Mouse (Mus musculus) neural tube, embryonic 13.5 days (tissue): ENCODE results near the gene Zfp384. TPM values are rescaled to one million over a fixed set of nuclear protein-coding genes. Genes with fewer than 3 reads are reported as not detected.
"Not testable (repeated sequence)": the region's sequence is repeated elsewhere in the genome, so short reads cannot be mapped to it uniquely, and the experiment has no call there.

Experiments
- ATAC-seq: fragments of 200-750 bp; cut with Nextera tagmentation; 2 replicates; pipeline ENCODE4 v1.8.0; 2017; ENCODE audit warnings: low read depth, mild to moderate bottlenecking, moderate TSS enrichment, moderate library complexity
- H3K27ac ChIP-seq: fragments of 300-500 bp; sonication (generic); replicated peaks from 2 replicates; pipeline ENCODE4 v1.5.1; 2015; ENCODE audit warnings: moderate library complexity, mild to moderate bottlenecking, inconsistent platforms
- H3K27me3 ChIP-seq: fragments of 300-500 bp; sonication (generic); 2 replicates; pipeline ENCODE4 v1.6.1; 2015; ENCODE audit warnings: mild to moderate bottlenecking, inconsistent platforms
- H3K36me3 ChIP-seq: fragments of 300-500 bp; sonication (generic); 2 replicates; pipeline ENCODE4 v1.6.1; 2015; ENCODE audit warnings: mild to moderate bottlenecking, inconsistent platforms
- H3K4me1 ChIP-seq: fragments of 300-500 bp; sonication (generic); replicated peaks from 2 replicates; pipeline ENCODE4 v1.6.1; 2015; ENCODE audit warnings: inconsistent platforms
- H3K4me2 ChIP-seq: fragments of 300-500 bp; sonication (generic); 2 replicates; pipeline ENCODE4 v1.6.1; 2015; ENCODE audit warnings: inconsistent platforms, mild to moderate bottlenecking, moderate library complexity
- H3K4me3 ChIP-seq: fragments of 300-500 bp; sonication (generic); 2 replicates; pipeline ENCODE4 v1.5.1; 2015; ENCODE audit warnings: mild to moderate bottlenecking, inconsistent platforms
- H3K9ac ChIP-seq: fragments of 300-500 bp; sonication (generic); 2 replicates; pipeline ENCODE4 v1.6.1; 2015; ENCODE audit warnings: moderate library complexity, mild to moderate bottlenecking, inconsistent platforms
- H3K9me3 ChIP-seq: fragments of 300-500 bp; sonication (generic); 2 replicates; pipeline ENCODE4 v1.6.1; 2016; ENCODE audit warnings: inconsistent platforms
- WGBS: fragments of 180-500 bp; shearing (Covaris S2); methylation state at CpG from one replicate; pipeline ENCODE4 v1.1.7; 2015; 5-methylcytosine and 5-hydroxymethylcytosine counted together
- polyA plus RNA-seq: library from polyadenylated mRNA; unstranded; fragments of >200 nt; fragmentation: Nextera tagmentation; extraction: Ambion mirVana; gene quantifications from 2 replicates; pipeline ENCODE4 v1.2.1, GENCODE M21; 2015

Zfp384 gene
- polyA plus RNA-seq, 1 experiment from 2014 or later, result 20.0 TPM

DNA sequence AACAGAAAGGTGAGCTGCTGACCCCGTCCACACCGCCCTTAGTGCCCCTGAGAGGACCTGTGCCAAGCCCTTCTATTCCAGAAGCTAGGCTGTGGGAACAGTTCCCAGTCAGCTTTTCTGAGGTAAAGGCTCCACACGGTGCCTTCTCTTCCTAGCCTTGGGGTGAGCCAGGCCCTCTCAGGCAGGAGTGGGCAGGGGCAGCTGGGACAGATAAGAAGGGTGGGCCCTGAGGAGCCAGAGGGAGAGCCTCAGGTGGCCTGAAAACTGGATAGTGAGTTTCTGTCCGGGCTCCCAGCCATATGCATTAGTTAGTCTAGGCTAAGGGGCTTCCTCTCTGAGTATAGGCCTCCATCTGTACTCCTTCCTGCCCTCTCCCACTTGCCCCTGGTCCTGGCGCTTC, 53.6 kb downstream of the Zfp384 start:
- ATAC-seq, result no peak
- H3K4me2 ChIP-seq, result no peak overlapping the region
- H3K9me3 ChIP-seq, result no peaks in the 10 kb centered on the region
- H3K4me1 ChIP-seq, result peaks cover 9% of the 10 kb centered on the region; the same call in 1 of the 2 replicates
- 81% methylated on average over 5 of the region's 5 CpGs for WGBS
- no peak overlapping the region for H3K9ac ChIP-seq
- no peak overlapping the region for H3K4me3 ChIP-seq
- no peaks in the 10 kb centered on the region for H3K27me3 ChIP-seq
- no peak overlapping the region for H3K27ac ChIP-seq
- peaks cover 5% of the 10 kb centered on the region; the same call in 1 of the 2 replicates for H3K36me3 ChIP-seq

DNA sequence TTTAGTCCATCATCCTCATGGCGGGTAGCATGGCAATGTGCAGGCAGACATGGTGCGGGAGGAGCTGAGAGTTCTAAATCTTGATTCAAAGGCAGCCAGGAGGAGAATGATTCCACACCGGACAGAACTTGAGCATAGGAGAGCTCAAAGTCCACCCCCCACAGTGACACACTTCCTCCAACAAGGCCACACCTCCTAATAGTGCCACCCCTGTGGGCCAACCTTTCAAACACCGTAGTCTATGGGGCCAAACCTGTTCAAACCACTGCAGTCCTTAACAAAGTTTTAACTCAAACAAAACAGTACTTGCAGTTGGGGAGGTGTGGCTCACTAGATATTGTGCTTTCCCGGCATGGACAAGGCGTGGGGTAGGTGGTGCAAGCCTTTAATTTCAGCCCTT, 55.0 kb downstream of the Zfp384 start:
- WGBS, result 84% methylated on average over 6 of the region's 6 CpGs
- H3K36me3 ChIP-seq, result no peaks in the 10 kb centered on the region
- no peaks in the 10 kb centered on the region for H3K9me3 ChIP-seq
- no peak for ATAC-seq
- no peak overlapping the region for H3K27ac ChIP-seq
- H3K4me1 ChIP-seq, result peaks cover 9% of the 10 kb centered on the region; the same call in 1 of the 2 replicates
- H3K4me2 ChIP-seq, result no peak overlapping the region
- H3K4me3 ChIP-seq, result no peak overlapping the region
- H3K9ac ChIP-seq, result no peak overlapping the region
- no peaks in the 10 kb centered on the region for H3K27me3 ChIP-seq

DNA sequence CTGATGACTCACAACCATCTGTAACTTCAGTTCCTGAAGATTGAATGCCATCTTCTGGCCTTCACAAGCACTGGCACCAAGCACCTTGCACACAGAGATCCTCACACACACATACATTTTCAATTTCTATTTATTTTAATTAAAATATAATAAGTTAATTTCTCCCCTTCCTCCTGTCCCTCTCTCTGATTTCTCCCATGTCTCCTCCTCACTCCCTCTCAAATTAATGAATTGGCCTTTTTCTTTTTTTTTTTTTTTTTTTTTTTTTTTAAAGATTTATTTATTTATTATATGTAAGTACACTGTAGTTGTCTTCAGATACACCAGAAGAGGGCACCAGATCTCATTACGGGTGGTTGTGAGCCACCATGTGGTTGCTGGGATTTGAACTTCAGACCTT, 56.3 kb downstream of the Zfp384 start:
- not testable (repeated sequence) for ATAC-seq
- WGBS, result no CpG with 5 or more reads among the region's 1 CpGs

DNA sequence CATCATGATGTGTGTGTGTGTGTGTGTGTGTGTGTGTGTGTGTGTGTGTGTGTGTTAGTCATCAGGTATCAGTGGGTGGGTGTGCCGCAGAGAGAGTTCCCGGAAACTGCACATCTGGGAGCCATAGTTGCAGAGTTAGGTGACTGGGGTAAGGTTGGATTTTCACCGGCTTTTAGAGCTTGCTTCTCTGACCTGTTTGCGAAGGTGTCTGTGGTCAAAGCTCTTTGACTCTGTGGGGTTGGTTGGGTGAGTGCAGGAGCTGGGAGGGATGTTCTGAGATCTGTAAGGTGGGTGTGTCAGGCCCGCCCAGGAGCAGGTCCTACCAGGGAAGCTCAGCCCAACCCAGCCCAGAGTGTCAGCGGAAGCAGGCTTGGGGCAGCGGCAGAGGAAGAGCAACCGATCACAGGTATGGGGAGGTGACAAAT, 58.6 kb downstream of the Zfp384 start, which contains the start of gene Lpar5:
TSS of gene Lpar5 (plus strand) at position 350 of the 425 bp plus-strand sequence.
- no peak for ATAC-seq
- H3K9me3 ChIP-seq, result no peaks in the 10 kb centered on the region
- H3K36me3 ChIP-seq, result no peaks in the 10 kb centered on the region
- no peak within 1 kb of the TSS for H3K27ac ChIP-seq
- H3K27me3 ChIP-seq, result no peaks in the 10 kb centered on the region
- WGBS, result 58% methylated on average over 8 of the region's 8 CpGs
- no peak within 1 kb of the TSS for H3K4me2 ChIP-seq
- peaks cover 15% of the 10 kb centered on the region for H3K4me1 ChIP-seq
- no peak within 1 kb of the TSS for H3K4me3 ChIP-seq
- no peak within 1 kb of the TSS for H3K9ac ChIP-seq

More for the DNA sequence above, 56.3 kb downstream of the Zfp384 start:
- not testable (repeated sequence) for H3K9ac ChIP-seq, H3K36me3 ChIP-seq, H3K4me2 ChIP-seq, H3K4me1 ChIP-seq, H3K4me3 ChIP-seq, H3K9me3 ChIP-seq, H3K27me3 ChIP-seq, H3K27ac ChIP-seq

DNA sequence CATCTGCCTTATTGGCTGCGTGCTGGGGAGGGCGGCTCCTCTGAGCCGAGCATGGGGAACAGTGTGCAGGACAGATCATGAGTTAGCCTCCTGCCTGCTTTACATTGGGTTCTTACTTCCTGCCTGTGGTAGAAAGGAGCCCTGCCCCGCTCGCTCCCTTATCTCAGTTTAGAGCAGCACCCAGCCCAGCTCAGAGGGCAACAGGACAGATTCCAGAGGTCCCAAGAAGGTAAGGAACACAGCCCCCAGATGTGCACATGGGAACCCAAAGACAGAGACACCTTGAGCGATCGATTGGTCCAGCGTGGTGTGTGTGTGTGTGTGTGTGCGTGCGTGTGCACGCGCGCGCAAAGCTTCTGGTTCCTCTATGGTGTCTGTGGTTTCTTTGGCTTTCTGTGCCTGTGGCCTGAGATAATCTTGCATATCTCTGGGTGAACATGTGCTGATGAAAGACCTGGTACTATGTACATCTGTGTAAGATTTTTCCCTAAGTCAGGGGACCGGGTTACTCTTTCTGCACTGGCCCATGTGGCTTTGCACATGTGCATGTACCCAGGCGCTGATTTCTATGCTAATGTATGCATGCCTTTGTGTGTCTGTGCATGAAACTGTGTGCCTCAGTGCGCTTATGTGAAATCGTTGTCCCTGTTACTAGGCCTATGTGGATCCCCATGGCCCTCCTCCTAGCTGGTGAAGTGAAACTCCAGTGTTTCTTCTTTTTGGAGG, 62.4 kb downstream of the Zfp384 start:
- 79% methylated on average over 18 of the region's 18 CpGs for WGBS
- Histone ChIP-seq H3K9ac (no peak overlapping the region), H3K27me3 (no peaks in the 10 kb centered on the region), H3K4me3 (no peak overlapping the region), H3K4me1 (peaks cover 15% of the 10 kb centered on the region), H3K27ac (peak overlapping the region; percentile 85), H3K4me2 (no peak overlapping the region), H3K36me3 (no peaks in the 10 kb centered on the region), H3K9me3 (no peaks in the 10 kb centered on the region)
- ATAC-seq, result peak; percentile 83

DNA sequence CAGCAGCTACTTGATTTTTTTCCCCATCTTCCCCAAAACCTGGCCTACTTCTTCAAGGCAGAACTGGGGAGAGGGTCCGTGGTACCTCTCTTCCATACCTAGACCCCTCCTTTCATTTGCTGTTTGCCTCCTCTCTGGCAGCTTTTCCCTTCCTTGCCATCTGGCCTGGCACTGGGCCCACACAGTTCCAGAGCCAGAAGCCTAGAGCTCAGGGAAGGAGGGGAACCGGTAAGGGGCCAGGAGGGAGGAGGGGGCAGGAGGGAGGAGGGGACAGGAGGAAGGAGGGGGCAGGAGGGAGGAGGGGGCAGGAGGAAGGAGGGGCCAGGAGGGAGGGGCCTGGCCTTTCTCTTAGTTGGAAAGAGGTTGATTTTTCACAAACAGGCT, 62.9 kb downstream of the Zfp384 start:
- H3K36me3 ChIP-seq, result no peaks in the 10 kb centered on the region
- H3K9me3 ChIP-seq, result no peaks in the 10 kb centered on the region
- no peaks in the 10 kb centered on the region for H3K27me3 ChIP-seq
- ATAC-seq, result peak; percentile 89
- H3K9ac ChIP-seq, result no peak overlapping the region
- no peak overlapping the region for H3K4me2 ChIP-seq
- 8% methylated on average over 2 of the region's 2 CpGs for WGBS
- peaks cover 15% of the 10 kb centered on the region for H3K4me1 ChIP-seq
- H3K27ac ChIP-seq, result peak overlapping the region; percentile 85
- no peak overlapping the region for H3K4me3 ChIP-seq

DNA sequence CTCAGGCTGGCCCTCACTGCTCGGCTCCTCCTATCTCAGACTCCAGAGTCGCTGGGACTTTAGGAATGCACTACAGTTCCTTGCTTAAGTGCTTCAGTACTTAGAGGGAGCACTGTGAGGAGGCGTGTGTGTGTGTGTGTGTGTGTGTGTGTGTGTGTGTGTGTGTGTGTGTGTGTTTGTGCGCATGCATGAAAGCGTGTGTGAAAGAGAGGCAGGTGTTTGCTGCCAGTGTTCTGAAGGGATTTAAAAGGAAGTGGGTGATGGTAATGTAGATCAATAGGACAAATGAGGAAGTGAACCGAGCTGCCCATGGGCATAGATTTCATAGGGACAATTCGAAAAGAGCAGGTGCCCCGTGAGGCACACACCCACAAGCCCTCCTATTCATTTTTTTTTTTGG, 64.9 kb downstream of the Zfp384 start:
- Histone ChIP-seq H3K27me3 (no peaks in the 10 kb centered on the region), H3K36me3 (no peaks in the 10 kb centered on the region), H3K4me3 (no peak overlapping the region), H3K9ac (no peak overlapping the region), H3K9me3 (no peaks in the 10 kb centered on the region), H3K4me1 (peaks cover 15% of the 10 kb centered on the region), H3K27ac (no peak overlapping the region), H3K4me2 (no peak overlapping the region)
- 77% methylated on average over 8 of the region's 8 CpGs for WGBS
- ATAC-seq, result no peak

DNA sequence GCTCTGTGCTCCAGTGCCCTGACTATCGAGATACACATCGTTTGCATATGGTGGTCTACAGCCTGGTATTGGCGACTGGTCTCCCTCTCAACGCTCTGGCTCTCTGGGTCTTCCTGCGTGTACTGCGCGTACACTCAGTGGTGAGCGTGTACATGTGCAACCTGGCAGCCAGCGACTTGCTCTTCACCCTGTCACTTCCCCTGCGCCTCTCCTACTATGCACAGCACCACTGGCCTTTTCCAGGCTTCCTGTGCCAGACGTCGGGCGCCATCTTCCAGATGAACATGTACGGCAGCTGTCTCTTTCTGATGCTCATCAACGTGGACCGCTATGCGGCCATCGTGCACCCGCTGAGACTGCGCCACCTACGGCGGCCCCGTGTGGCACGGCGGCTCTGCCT, 72.4 kb downstream of the Zfp384 start:
- H3K4me1 ChIP-seq, result peaks cover 15% of the 10 kb centered on the region
- H3K27me3 ChIP-seq, result no peaks in the 10 kb centered on the region
- peak overlapping the region; percentile 72 for H3K9ac ChIP-seq
- 22% methylated on average over 25 of the region's 25 CpGs for WGBS
- peak overlapping the region; percentile 44 for H3K4me3 ChIP-seq
- no peaks in the 10 kb centered on the region for H3K36me3 ChIP-seq
- H3K27ac ChIP-seq, result peak overlapping the region; percentile 94
- ATAC-seq, result peak; percentile 57
- H3K4me2 ChIP-seq, result peak overlapping the region; percentile 68
- H3K9me3 ChIP-seq, result no peaks in the 10 kb centered on the region

DNA sequence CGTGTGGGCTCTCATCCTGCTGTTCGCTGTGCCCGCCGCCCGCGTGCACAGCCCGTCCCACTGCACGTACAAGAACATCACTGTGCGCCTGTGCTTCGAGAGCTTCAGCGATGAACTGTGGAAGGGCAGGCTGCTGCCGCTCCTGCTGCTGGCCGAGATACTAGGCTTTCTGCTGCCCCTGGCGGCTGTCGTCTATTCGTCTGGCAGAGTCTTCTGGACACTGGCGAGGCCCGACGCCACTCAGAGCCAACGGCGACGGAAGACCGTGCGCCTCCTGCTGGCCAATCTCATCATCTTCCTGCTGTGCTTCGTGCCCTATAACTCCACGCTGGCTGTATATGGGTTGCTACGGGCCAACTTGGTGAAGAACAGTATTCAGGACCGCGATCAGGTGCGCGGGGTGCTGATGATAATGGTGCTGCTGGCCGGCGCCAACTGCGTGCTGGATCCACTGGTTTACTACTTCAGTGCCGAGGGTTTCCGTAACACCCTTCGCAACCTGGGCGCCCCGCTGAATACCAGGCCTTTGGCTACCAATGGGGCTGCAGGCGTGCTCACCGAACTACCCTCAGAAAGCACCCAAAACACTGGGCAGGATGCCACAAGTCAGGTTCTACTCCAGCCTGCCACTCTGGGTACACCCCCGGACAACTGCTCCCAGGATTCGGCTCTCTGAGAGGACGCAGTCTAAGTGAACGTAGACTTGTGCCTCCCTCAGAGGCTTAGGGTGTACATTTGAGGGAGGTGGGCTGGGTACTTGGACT, 73.0 kb downstream of the Zfp384 start:
- H3K9me3 ChIP-seq, result no peaks in the 10 kb centered on the region
- ATAC-seq, result peak; percentile 89
- no peaks in the 10 kb centered on the region for H3K27me3 ChIP-seq

DNA sequence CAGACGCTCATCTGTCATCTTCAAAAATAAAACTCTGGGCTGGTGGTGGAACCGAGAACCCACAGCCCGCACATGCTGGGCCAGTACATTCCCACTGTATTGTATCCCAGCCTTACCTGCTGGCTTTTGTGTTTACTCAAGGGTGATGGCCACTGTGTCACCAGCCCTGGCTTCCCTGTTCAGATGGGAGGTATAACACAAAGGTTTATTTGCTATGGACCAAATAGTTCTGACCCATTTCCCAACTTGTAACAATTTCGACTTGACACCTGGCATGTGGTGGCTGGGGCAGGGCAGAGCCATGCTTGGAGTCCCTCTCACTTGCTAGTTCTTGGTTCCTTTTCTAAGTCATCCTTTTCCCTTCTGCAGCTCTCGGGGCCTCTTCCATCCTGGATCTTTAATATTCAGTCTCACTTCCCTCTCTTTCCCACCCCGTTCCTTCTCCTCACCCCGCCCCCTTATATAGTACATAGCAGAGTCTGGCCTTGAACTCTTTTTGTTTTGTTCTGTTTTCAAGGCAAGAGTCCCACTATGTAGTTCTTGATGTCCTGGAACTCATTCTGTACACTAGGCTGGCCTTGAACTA, 73.9 kb downstream of the Zfp384 start:
- Histone ChIP-seq H3K4me1 (peaks cover 15% of the 10 kb centered on the region), H3K4me2 (no peak overlapping the region), H3K36me3 (no peaks in the 10 kb centered on the region), H3K27ac (no peak overlapping the region), H3K4me3 (no peak overlapping the region), H3K27me3 (no peaks in the 10 kb centered on the region), H3K9ac (no peak overlapping the region), H3K9me3 (no peaks in the 10 kb centered on the region)
- 88% methylated on average over 7 of the region's 7 CpGs for WGBS
- no peak for ATAC-seq

More for the DNA sequence above, 73.0 kb downstream of the Zfp384 start:
- Histone ChIP-seq H3K4me2 (peak overlapping the region; percentile 68), H3K27ac (peak overlapping the region; percentile 94), H3K36me3 (no peaks in the 10 kb centered on the region), H3K4me3 (peak overlapping the region; percentile 44), H3K9ac (peak overlapping the region; percentile 72), H3K4me1 (peaks cover 15% of the 10 kb centered on the region)
- WGBS, result 23% methylated on average over 45 of the region's 45 CpGs

DNA sequence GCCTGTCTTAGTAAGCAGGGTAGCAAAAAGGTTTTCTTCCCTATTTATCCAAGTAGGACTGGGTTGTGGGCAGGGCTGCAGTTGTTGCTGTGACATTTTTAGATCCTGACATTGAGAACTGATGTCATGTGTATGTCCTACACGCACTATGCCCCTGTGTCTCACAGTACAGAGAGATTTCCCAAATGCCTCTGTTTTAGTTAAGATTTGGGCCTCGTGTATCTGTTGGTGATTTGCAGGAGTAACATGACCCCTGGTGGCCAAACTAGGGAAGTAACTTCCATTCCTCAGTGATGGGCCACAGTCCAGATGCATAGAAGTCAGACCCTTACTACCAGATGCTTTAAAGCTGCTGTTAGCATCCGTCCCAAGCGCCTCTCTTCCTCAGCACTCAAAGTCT, 75.5 kb downstream of the Zfp384 start:
- Histone ChIP-seq H3K36me3 (no peaks in the 10 kb centered on the region), H3K4me3 (no peak overlapping the region), H3K4me2 (no peak overlapping the region), H3K27me3 (no peaks in the 10 kb centered on the region), H3K9me3 (no peaks in the 10 kb centered on the region), H3K4me1 (peaks cover 27% of the 10 kb centered on the region), H3K27ac (no peak overlapping the region), H3K9ac (no peak overlapping the region)
- ATAC-seq, result peak; percentile 1; the same call in 1 of the 2 replicates
- 7% methylated on average over 4 of the region's 4 CpGs for WGBS
